Mouse (Mus musculus) bone marrow macrophage, adult 2 months (primary cell): Measurements from ENCODE around the gene Cradd.

Experiments used
- CTCF ChIP-seq: IDR thresholded peaks from 2 replicates; pipeline ENCODE4 v1.5.1; 2012; ENCODE audit warnings: low read depth, mild to moderate bottlenecking, low read length, moderate library complexity
- POLR2A ChIP-seq: IDR thresholded peaks from 2 replicates; pipeline ENCODE4 v1.6.1; 2012; ENCODE audit warnings: mild to moderate bottlenecking, low read depth, low read length, borderline replicate concordance

GRCm38 (mm10) chr10:95159675-95160256 lies 164.2 kb downstream of the Cradd start:
- TF ChIP-seq POLR2A (no peak), CTCF (no peak)
